Mouse (Mus musculus) megakaryocyte, embryonic 14.5 days (primary cell): Measurements from ENCODE around the gene Lypd6b. TPM values are rescaled to one million over a fixed set of nuclear protein-coding genes. Genes with fewer than 3 reads are reported as not detected.

Experiments
- H3K27me3 ChIP-seq: replicated peaks from 2 replicates; pipeline ENCODE3; 2012; ENCODE audit warnings: inconsistent platforms
- H3K36me3 ChIP-seq: replicated peaks from 2 replicates; pipeline ENCODE3; 2012; ENCODE audit warnings: low read length, inconsistent platforms, mixed read lengths
- H3K4me1 ChIP-seq: 2 replicates; pipeline ENCODE4 v1.6.1; 2012; ENCODE audit warnings: inconsistent platforms
- H3K4me3 ChIP-seq: replicated peaks from 2 replicates; pipeline ENCODE3; 2012; ENCODE audit warnings: moderate library complexity, mild to moderate bottlenecking, inconsistent platforms
- H3K9me3 ChIP-seq: 2 replicates; pipeline ENCODE4 v1.6.1; 2012; ENCODE audit warnings: inconsistent platforms
- FLI1 ChIP-seq: IDR thresholded peaks from 2 replicates; pipeline ENCODE4 v1.6.1; 2012; ENCODE audit warnings: low read length, inconsistent platforms, mixed read lengths
- GATA1 ChIP-seq: IDR thresholded peaks from 3 replicates; pipeline ENCODE4 v1.6.1; 2012; ENCODE audit warnings: mixed read lengths, low read length, inconsistent platforms, borderline replicate concordance
- polyA plus RNA-seq: library from polyadenylated mRNA; stranded (reverse); fragments of >175 nt; gene quantifications from 2 replicates; pipeline ENCODE4 v1.2.3, GENCODE M21; 2012; ENCODE audit warnings: low replicate concordance; ENCODE audit not compliant: insufficient read depth

Gene Lypd6b
- polyA plus RNA-seq, 1 experiment = not detected

DNA sequence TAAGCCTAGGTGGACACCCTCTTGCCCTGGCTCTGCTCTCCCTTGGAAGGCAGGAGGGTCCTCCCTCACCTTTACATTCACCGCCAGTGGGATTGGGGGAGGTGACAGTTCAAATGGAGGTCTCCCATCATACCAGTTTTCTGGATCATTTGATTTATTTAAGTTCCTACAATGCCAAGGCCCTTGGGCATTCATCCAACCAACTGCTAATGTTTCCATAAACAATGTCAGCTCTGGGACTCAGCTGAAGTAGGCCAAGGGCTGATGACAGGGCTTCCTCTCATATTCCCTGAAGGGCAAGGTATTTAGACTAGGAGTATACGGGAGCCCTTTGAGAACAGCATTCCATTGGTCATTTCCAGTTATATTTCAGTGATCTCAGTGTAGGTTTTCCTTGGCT is 170.0 kb downstream of the Lypd6b start:
- Histone ChIP-seq H3K27me3 (no peaks in the 10 kb centered on the region), H3K36me3 (no peaks in the 10 kb centered on the region), H3K4me1 (peaks cover 12% of the 10 kb centered on the region; the same call in 1 of the 2 replicates), H3K9me3 (peaks cover 5% of the 10 kb centered on the region), H3K4me3 (no peak overlapping the region)
- TF ChIP-seq GATA1 = no peak
- TF ChIP-seq FLI1 = no peak

DNA sequence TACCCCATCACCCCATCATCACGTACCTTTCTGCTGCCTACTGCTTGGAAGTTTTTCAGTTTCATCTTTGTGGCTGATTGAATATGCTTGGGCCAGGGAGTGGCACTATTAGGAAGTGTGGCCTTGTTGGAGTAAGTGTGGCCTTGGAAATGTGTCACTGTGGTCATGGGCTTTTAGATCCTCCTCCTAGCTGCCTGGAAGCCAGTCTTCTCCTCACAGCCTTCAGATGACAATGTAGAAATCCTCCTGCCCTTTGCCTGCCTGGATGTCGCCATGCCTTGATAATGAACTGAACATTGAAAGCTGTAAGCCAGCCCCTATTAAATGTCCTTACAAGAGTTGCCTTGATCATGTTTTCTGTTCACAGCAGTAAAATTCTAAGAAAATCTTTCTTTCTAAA is 174.5 kb downstream of the Lypd6b start:
- no peaks in the 10 kb centered on the region for H3K27me3 ChIP-seq
- no peak overlapping the region for H3K4me3 ChIP-seq
- peaks cover 6% of the 10 kb centered on the region; the same call in 1 of the 2 replicates for H3K4me1 ChIP-seq
- TF ChIP-seq GATA1 = no peak
- TF ChIP-seq FLI1 = no peak
- H3K36me3 ChIP-seq = no peaks in the 10 kb centered on the region
- H3K9me3 ChIP-seq = no peaks in the 10 kb centered on the region; the same call in 1 of the 2 replicates

DNA sequence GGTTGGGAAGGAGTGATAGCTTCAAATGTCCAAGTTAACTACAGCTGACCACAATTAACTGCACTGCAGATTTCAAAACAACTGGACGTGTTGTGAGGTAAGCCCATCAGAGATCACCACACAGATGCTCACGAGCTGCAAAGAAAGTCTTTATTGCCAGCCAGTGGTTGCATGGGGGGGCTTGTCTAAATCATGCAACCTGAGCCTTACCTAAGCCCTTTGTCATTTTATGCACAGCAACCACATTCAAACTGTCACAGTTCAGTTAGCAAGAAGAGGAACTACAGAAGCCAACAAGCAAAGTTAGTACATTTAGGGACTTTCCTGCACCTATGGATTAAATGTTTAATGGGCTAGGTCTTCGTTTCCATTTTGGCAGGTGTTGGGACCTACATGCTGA is 177.4 kb downstream of the Lypd6b start:
- Histone ChIP-seq H3K4me1 (peaks cover 6% of the 10 kb centered on the region; the same call in 1 of the 2 replicates), H3K36me3 (no peaks in the 10 kb centered on the region), H3K27me3 (no peaks in the 10 kb centered on the region), H3K9me3 (no peaks in the 10 kb centered on the region; the same call in 1 of the 2 replicates), H3K4me3 (no peak overlapping the region)
- TF ChIP-seq FLI1 (no peak), GATA1 (no peak)

DNA sequence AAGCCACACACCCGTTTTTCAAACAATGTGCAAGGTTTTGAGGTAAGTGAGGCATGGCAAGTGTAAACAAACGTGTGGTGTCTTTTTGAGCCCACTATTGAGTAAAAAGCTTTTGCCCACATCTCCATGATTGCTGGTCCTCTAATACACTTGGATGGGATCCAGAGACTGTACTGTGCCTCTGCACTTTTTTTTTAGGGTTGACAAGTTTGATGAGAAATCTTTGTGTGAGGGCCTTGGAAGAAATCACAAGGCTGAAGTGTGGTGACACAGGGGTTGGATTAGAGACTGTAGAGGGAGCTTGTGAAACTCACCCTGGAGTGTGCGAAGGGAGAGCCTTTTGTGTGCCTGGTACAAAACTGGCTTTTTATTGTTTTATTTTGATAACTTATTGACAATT is 180.3 kb downstream of the Lypd6b start:
- Histone ChIP-seq H3K4me1 (0 out of 2 replicates have a peak, but pooled peaks cover 2% of the 10 kb centered on the region), H3K27me3 (no peaks in the 10 kb centered on the region), H3K36me3 (no peaks in the 10 kb centered on the region), H3K9me3 (peaks cover 16% of the 10 kb centered on the region), H3K4me3 (no peak overlapping the region)
- TF ChIP-seq FLI1 = no peak
- no peak for TF ChIP-seq GATA1

DNA sequence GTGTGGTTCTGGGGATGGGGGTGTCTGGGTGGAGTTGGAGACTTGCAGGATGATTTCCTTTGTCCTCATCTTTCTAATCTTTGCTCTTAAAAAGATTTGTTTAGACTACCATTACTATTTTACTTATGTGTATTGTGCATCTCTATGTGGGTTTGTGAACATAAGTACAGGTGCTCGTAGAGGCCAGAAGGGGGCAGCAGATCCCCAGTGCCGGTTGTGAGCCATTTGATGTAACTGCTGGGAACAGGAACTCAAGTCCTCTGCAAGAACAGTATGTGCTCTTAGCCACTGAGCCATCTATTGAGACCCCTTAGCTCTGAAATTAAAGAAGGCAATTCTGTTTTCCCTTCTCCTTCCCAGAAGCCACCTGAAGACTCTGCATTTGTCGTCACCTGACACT is 183.5 kb downstream of the Lypd6b start:
- Histone ChIP-seq H3K4me1 (no peaks in the 10 kb centered on the region), H3K36me3 (no peaks in the 10 kb centered on the region), H3K27me3 (no peaks in the 10 kb centered on the region), H3K4me3 (no peak overlapping the region), H3K9me3 (peaks cover 32% of the 10 kb centered on the region)
- TF ChIP-seq GATA1 = no peak
- TF ChIP-seq FLI1 = no peak

DNA sequence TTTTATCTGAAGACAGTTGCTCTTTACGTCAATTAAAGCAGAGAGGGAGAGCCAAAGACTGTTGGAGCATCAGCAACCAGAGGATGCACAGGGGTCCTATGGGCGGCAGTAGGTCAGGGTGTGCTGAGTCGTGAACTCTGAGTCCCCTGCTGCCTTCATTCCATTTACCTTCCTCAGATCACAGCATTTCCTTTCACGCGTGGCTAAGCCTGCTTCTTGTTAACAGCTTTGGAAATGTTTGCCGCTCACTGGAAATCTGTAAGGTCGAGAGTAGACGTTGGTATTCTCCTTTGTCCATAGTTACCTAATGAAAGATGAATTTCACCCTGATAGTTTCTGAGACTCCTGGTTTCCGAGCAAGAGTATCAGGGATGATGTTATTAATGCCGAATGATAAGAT is 191.1 kb downstream of the Lypd6b start:
- TF ChIP-seq GATA1 (no peak), FLI1 (no peak)
- Histone ChIP-seq H3K4me1 (no peaks in the 10 kb centered on the region), H3K4me3 (no peak overlapping the region), H3K9me3 (peaks cover 13% of the 10 kb centered on the region), H3K27me3 (no peaks in the 10 kb centered on the region), H3K36me3 (no peaks in the 10 kb centered on the region)

DNA sequence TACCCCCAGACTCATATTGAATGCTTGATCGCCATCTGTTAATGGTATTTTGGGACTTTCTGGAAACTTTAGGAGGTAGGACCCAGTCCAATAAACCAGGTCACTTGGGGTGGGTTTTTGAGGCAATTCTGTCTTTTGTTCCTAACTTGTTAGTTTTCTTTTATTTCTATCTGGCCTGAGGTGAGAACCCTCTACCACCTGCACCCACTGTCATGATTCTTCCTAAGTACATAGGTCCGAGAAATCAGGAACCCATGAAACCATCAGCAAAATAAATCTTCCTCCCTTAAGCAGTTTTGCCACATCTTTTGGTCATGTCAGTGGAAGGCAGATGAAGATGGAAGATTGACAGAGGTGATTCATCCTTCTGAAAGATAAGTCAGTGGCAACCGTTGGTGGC is 192.5 kb downstream of the Lypd6b start:
- peaks cover 6% of the 10 kb centered on the region for H3K9me3 ChIP-seq
- H3K4me1 ChIP-seq = no peaks in the 10 kb centered on the region
- H3K27me3 ChIP-seq = no peaks in the 10 kb centered on the region
- no peaks in the 10 kb centered on the region for H3K36me3 ChIP-seq
- TF ChIP-seq GATA1 (no peak), FLI1 (no peak)
- H3K4me3 ChIP-seq = no peak overlapping the region

DNA sequence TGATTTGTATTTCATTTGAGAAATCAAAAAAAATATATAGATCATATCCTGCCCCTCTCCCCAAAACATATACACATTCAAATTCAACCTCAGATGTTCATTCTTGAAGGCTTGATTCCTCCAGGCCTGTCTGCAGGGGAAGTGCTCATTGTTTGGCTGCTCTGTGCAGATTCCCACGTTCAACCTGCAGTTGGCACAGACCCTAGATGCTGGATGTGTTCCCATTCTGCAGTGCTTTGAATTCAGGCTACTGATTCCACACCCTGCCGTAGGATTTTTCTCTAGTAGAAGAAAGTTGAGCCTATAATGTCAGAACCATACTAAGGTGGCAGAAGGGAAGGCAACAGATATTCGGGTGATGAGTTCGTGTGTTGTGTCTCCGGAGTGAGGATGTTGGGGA is 195.5 kb downstream of the Lypd6b start:
- Histone ChIP-seq H3K27me3 (no peaks in the 10 kb centered on the region), H3K4me3 (no peak overlapping the region), H3K9me3 (no peaks in the 10 kb centered on the region), H3K4me1 (no peaks in the 10 kb centered on the region), H3K36me3 (no peaks in the 10 kb centered on the region)
- TF ChIP-seq FLI1 = no peak
- no peak for TF ChIP-seq GATA1

DNA sequence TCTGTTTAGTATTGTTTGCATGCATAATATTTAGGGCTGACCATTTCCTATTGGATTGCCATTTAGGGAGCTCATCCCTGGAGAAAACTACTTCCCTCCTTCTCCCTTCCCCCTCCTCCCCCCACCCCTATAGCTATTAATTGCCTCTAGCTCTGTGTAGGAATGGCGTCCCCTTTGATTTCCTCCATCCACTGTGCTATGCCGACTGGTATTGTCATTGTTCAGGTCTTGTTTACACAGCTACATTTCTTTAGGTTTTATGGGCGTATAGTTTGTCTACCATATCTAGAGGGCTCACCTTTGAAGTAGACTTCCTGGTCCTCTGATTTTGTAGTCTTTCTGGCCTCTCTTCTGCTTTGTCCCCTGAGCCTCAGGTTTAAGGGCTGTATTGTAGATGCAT is 197.3 kb downstream of the Lypd6b start:
- H3K27me3 ChIP-seq = no peaks in the 10 kb centered on the region
- H3K4me3 ChIP-seq = no peak overlapping the region
- no peaks in the 10 kb centered on the region for H3K4me1 ChIP-seq
- no peak for TF ChIP-seq FLI1
- no peak for TF ChIP-seq GATA1
- H3K9me3 ChIP-seq = no peaks in the 10 kb centered on the region
- H3K36me3 ChIP-seq = no peaks in the 10 kb centered on the region

DNA sequence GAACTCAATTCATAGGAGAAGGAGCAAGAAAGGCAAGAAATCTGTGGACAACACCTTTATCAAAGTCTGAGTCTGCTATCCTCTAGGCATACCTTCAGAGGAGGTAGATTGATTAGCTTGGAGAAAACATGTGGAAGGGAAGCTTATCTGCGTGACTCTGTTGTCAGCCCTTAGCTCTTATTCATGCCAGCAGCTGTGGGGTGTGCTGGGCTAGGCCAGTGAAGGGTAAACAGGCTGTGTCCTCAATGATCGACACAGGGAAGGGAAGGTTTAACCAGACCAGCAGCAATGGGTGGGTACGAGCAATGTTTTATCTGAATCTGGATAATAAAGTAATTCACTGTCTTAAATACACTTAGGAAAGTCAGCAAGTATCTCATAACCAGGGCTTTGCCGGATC is 208.4 kb downstream of the Lypd6b start:
- no peaks in the 10 kb centered on the region for H3K36me3 ChIP-seq
- H3K4me3 ChIP-seq = no peak overlapping the region
- TF ChIP-seq FLI1 (no peak), GATA1 (no peak)
- no peaks in the 10 kb centered on the region for H3K9me3 ChIP-seq
- H3K4me1 ChIP-seq = no peaks in the 10 kb centered on the region
- H3K27me3 ChIP-seq = no peaks in the 10 kb centered on the region

DNA sequence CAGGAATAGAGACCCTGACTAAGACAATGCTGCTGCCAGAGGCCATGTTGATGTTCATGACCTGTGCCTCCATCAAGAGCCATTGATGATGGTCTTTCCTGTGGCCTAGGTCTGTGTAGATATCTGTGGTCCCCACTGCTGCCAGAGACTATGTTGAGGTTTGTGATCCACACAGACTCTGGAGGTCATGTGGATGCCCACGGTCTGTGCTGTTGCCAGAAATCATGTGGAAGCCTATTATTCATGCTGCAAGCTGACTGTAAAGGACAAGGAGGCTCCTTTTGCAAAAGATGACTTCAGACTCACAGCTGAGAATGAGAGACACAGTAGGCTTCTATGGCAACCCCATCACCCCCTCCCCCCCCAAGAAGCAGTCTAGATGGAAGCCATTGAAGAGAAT is 209.7 kb downstream of the Lypd6b start:
- H3K4me1 ChIP-seq = no peaks in the 10 kb centered on the region
- TF ChIP-seq GATA1 (no peak), FLI1 (no peak)
- no peaks in the 10 kb centered on the region for H3K27me3 ChIP-seq
- H3K9me3 ChIP-seq = no peaks in the 10 kb centered on the region
- H3K36me3 ChIP-seq = no peaks in the 10 kb centered on the region
- H3K4me3 ChIP-seq = no peak overlapping the region

Other genes with a start within 250 kb of the Lypd6b start
- 0.02 TPM in 1 of 2 replicates, not detected in the other for gene Kif5c, start 168.4 kb upstream of the Lypd6b start, polyA plus RNA-seq